Mouse (Mus musculus): Measurements from ENCODE around the gene Itpr2. TPM values are rescaled to one million over a fixed set of nuclear protein-coding genes. Genes with fewer than 3 reads are reported as not detected.

The Itpr2 gene
- total and polyA plus RNA-seq, 3 experiments, result 2.3 to 46.0 (median 37.6) TPM

- no peak overlapping the region for H3K4me3 ChIP-seq (ENCODE audit: low read depth, low read length)
- no peaks in the 10 kb centered on the region for H3K9me3 ChIP-seq (replicated peaks)
- H3K4me1 ChIP-seq (ENCODE audit: insufficient read depth, low read depth, low read length), result no peaks in the 10 kb centered on the region
- ATAC-seq (ENCODE audit: extremely low read depth, insufficient number of reproducible peaks, low FRiP score, poor library complexity, severe bottlenecking) (no peak), DNase-seq (ENCODE audit: low spot score) (no peak)
- H3K36me3 ChIP-seq (replicated peaks), result no peaks in the 10 kb centered on the region
- peaks cover 27% of the 10 kb centered on the region for H3K27me3 ChIP-seq (ENCODE audit: insufficient read depth, low read length)
- TF ChIP-seq TAL1 (conservative IDR thresholded peaks at IDR 0.05; ENCODE audit: low read depth, low read length), result no peak
- no peak for TF ChIP-seq CTCF (IDR thresholded peaks at IDR 0.05; ENCODE audit: low read depth, low read length)
- no peak for TF ChIP-seq GATA1 (IDR thresholded peaks at IDR 0.05; ENCODE audit: borderline replicate concordance, low read length)
Observed at GRCm38 (mm10) chr6:146530363-146530762, 28.3 kb upstream of the Itpr2 start.

- Histone ChIP-seq H3K9me3 (replicated peaks) (no peaks in the 10 kb centered on the region), H3K36me3 (replicated peaks) (no peaks in the 10 kb centered on the region), H3K27me3 (ENCODE audit: insufficient read depth, low read length) (peaks cover 29% of the 10 kb centered on the region), H3K4me1 (ENCODE audit: insufficient read depth, low read depth, low read length) (no peaks in the 10 kb centered on the region), H3K4me3 (ENCODE audit: low read depth, low read length) (no peak overlapping the region)
- ATAC-seq (ENCODE audit: extremely low read depth, insufficient number of reproducible peaks, low FRiP score, poor library complexity, severe bottlenecking) (no peak), DNase-seq (ENCODE audit: low spot score) (no peak)
- TF ChIP-seq GATA2 (IDR thresholded peaks at IDR 0.05; ENCODE audit: borderline replicate concordance, low read depth, low read length) (no peak), TAL1 (conservative IDR thresholded peaks at IDR 0.05; ENCODE audit: low read depth, low read length) (no peak), POLR2AphosphoS5 (IDR thresholded peaks at IDR 0.05; ENCODE audit: insufficient replicate concordance, low read depth, low read length) (no peak), CTCF (IDR thresholded peaks at IDR 0.05; ENCODE audit: low read depth, low read length) (no peak), GATA1 (IDR thresholded peaks at IDR 0.05; ENCODE audit: borderline replicate concordance, low read length) (no peak)
Observed at GRCm38 (mm10) chr6:146527537-146527936, 25.5 kb upstream of the Itpr2 start.

- ATAC-seq (ENCODE audit: extremely low read depth, insufficient number of reproducible peaks, low FRiP score, poor library complexity, severe bottlenecking), result no peak
- Histone ChIP-seq H3K27me3 (ENCODE audit: insufficient read depth, low read length) (peaks cover 26% of the 10 kb centered on the region; the same call in 1 of the 2 replicates), H3K36me3 (replicated peaks) (no peaks in the 10 kb centered on the region), H3K4me1 (ENCODE audit: insufficient read depth, low read depth, low read length) (peaks cover 6% of the 10 kb centered on the region; the same call in 1 of the 2 replicates), H3K4me3 (ENCODE audit: low read depth, low read length) (no peak overlapping the region), H3K9me3 (replicated peaks) (no peaks in the 10 kb centered on the region)
- DNase-seq (ENCODE audit: low spot score), result no peak
- TF ChIP-seq POLR2AphosphoS5 (IDR thresholded peaks at IDR 0.05; ENCODE audit: insufficient replicate concordance, low read depth, low read length) (no peak), CTCF (IDR thresholded peaks at IDR 0.05; ENCODE audit: low read depth, low read length) (no peak), TAL1 (conservative IDR thresholded peaks at IDR 0.05; ENCODE audit: low read depth, low read length) (no peak), GATA1 (IDR thresholded peaks at IDR 0.05; ENCODE audit: borderline replicate concordance, low read length) (no peak), GATA2 (IDR thresholded peaks at IDR 0.05; ENCODE audit: borderline replicate concordance, low read depth, low read length) (no peak)
Observed at GRCm38 (mm10) chr6:146525500-146525899, 23.5 kb upstream of the Itpr2 start.

GRCm38 (mm10) chr6:146521456-146522245 lies 19.6 kb upstream of the Itpr2 start:
- H3K9me3 ChIP-seq (replicated peaks), result no peaks in the 10 kb centered on the region
- peaks cover 10% of the 10 kb centered on the region; the same call in 1 of the 2 replicates for H3K27me3 ChIP-seq (ENCODE audit: insufficient read depth, low read length)
- no peak for ATAC-seq (ENCODE audit: extremely low read depth, insufficient number of reproducible peaks, low FRiP score, poor library complexity, severe bottlenecking)
- TF ChIP-seq TAL1 (conservative IDR thresholded peaks at IDR 0.05; ENCODE audit: low read depth, low read length) (no peak), POLR2AphosphoS5 (IDR thresholded peaks at IDR 0.05; ENCODE audit: insufficient replicate concordance, low read depth, low read length) (no peak), GATA1 (IDR thresholded peaks at IDR 0.05; ENCODE audit: borderline replicate concordance, low read length) (no peak), GATA2 (IDR thresholded peaks at IDR 0.05; ENCODE audit: borderline replicate concordance, low read depth, low read length) (no peak), CTCF (IDR thresholded peaks at IDR 0.05; ENCODE audit: low read depth, low read length) (no peak)
- no peak overlapping the region for H3K4me3 ChIP-seq (ENCODE audit: low read depth, low read length)
- H3K4me1 ChIP-seq (ENCODE audit: insufficient read depth, low read depth, low read length), result peaks cover 6% of the 10 kb centered on the region
- no peaks in the 10 kb centered on the region for H3K36me3 ChIP-seq (replicated peaks)
- no peak for DNase-seq (ENCODE audit: low spot score)

GRCm38 (mm10) chr6:146519019-146519418 lies 17.0 kb upstream of the Itpr2 start:
- no peaks in the 10 kb centered on the region for H3K36me3 ChIP-seq (replicated peaks)
- H3K27me3 ChIP-seq (ENCODE audit: insufficient read depth, low read length), result peaks cover 7% of the 10 kb centered on the region; the same call in 1 of the 2 replicates
- no peaks in the 10 kb centered on the region for H3K9me3 ChIP-seq (replicated peaks)
- no peak for DNase-seq (ENCODE audit: low spot score)
- no peak overlapping the region for H3K4me3 ChIP-seq (ENCODE audit: low read depth, low read length)
- TF ChIP-seq GATA1 (IDR thresholded peaks at IDR 0.05; ENCODE audit: borderline replicate concordance, low read length), result no peak
- TF ChIP-seq CTCF (IDR thresholded peaks at IDR 0.05; ENCODE audit: low read depth, low read length), result no peak
- TF ChIP-seq POLR2AphosphoS5 (IDR thresholded peaks at IDR 0.05; ENCODE audit: insufficient replicate concordance, low read depth, low read length), result no peak
- no peak for TF ChIP-seq GATA2 (IDR thresholded peaks at IDR 0.05; ENCODE audit: borderline replicate concordance, low read depth, low read length)
- TF ChIP-seq TAL1 (conservative IDR thresholded peaks at IDR 0.05; ENCODE audit: low read depth, low read length), result no peak
- peaks cover 21% of the 10 kb centered on the region for H3K4me1 ChIP-seq (ENCODE audit: insufficient read depth, low read depth, low read length)
- no peak for ATAC-seq (ENCODE audit: extremely low read depth, insufficient number of reproducible peaks, low FRiP score, poor library complexity, severe bottlenecking)

- TF ChIP-seq GATA1 (IDR thresholded peaks at IDR 0.05; ENCODE audit: borderline replicate concordance, low read length) (no peak), TAL1 (conservative IDR thresholded peaks at IDR 0.05; ENCODE audit: low read depth, low read length) (no peak), POLR2AphosphoS5 (IDR thresholded peaks at IDR 0.05; ENCODE audit: insufficient replicate concordance, low read depth, low read length) (no peak), GATA2 (IDR thresholded peaks at IDR 0.05; ENCODE audit: borderline replicate concordance, low read depth, low read length) (no peak), CTCF (IDR thresholded peaks at IDR 0.05; ENCODE audit: low read depth, low read length) (no peak)
- Histone ChIP-seq H3K4me1 (ENCODE audit: insufficient read depth, low read depth, low read length) (peaks cover 18% of the 10 kb centered on the region), H3K27me3 (ENCODE audit: insufficient read depth, low read length) (no peaks in the 10 kb centered on the region; the same call in 1 of the 2 replicates), H3K4me3 (ENCODE audit: low read depth, low read length) (no peak overlapping the region), H3K36me3 (replicated peaks) (no peaks in the 10 kb centered on the region), H3K9me3 (replicated peaks) (no peaks in the 10 kb centered on the region)
- no peak for DNase-seq (ENCODE audit: low spot score)
- ATAC-seq (ENCODE audit: extremely low read depth, insufficient number of reproducible peaks, low FRiP score, poor library complexity, severe bottlenecking), result no peak
Observed at GRCm38 (mm10) chr6:146515936-146516335, 13.9 kb upstream of the Itpr2 start.

Measured in G1E (cell line).